ENCODE assay signal across 25 mouse cellular contexts in genomic region chr1:75462636-75463035, GRCm38 (mm10). TPM values are rescaled to one million over a fixed set of nuclear protein-coding genes. Genes with fewer than 3 reads are reported as not detected.
DNase-seq lines count a peak whose midpoint lies in the region; ATAC-seq and TF ChIP-seq lines count a peak whose summit lies in the region.
"Had no signal": no experiment of that assay in that cellular context is flagged by ENCODE, and none has a peak within 500 bp of the region (broad histone marks: within the 10 kb centered on the region; RNA-seq: fewer than 3 reads in every experiment).

No protein-coding gene starts in this region.

- H3K36me3 ChIP-seq in midbrain, embryonic 14.5 days (ENCODE audit: control insufficient read depth, insufficient read depth, low read length) = no peaks in the 10 kb centered on the region
- H3K36me3 ChIP-seq in midbrain, embryonic 11.5 days (ENCODE audit: control insufficient read depth, insufficient read depth, low read length) = no peaks in the 10 kb centered on the region
- no peaks in the 10 kb centered on the region for H3K36me3 ChIP-seq in liver, embryonic 16.5 days (ENCODE audit: control insufficient read depth, insufficient read depth)
- H3K36me3 ChIP-seq: embryonic facial prominence, embryonic 12.5 days; forebrain, embryonic 12.5 days; heart, embryonic 12.5 days; kidney, embryonic 15.5 days; limb, embryonic 10.5 days had no signal

- H3K4me2 ChIP-seq in midbrain, embryonic 14.5 days (ENCODE audit: low read length) = no peak overlapping the region
- H3K4me2 ChIP-seq in midbrain, embryonic 11.5 days = no peak overlapping the region
- peak overlapping the region; percentile 37 for H3K4me2 ChIP-seq in liver, embryonic 16.5 days (ENCODE audit: low read depth, low read length)
- H3K4me2 ChIP-seq: embryonic facial prominence, embryonic 12.5 days; forebrain, embryonic 12.5 days; heart, embryonic 12.5 days; kidney, embryonic 15.5 days had no signal

- WGBS in midbrain, embryonic 14.5 days = 0% methylated on average over 1 of the region's 1 CpGs
- WGBS in midbrain, embryonic 11.5 days = 39% methylated on average over 1 of the region's 1 CpGs
- WGBS in liver, embryonic 16.5 days (ENCODE audit: insufficient replicate concordance) = 25% methylated on average over 1 of the region's 1 CpGs

- H3K4me1 ChIP-seq in midbrain, embryonic 14.5 days (ENCODE audit: control insufficient read depth, insufficient read depth, low read length) = peaks cover 29% of the 10 kb centered on the region
- H3K4me1 ChIP-seq in midbrain, embryonic 11.5 days (ENCODE audit: control insufficient read depth, insufficient read depth, low read length) = peaks cover 14% of the 10 kb centered on the region
- peaks cover 36% of the 10 kb centered on the region for H3K4me1 ChIP-seq in liver, embryonic 16.5 days (ENCODE audit: control insufficient read depth, low read depth, low read length)

- ATAC-seq in midbrain, embryonic 14.5 days (ENCODE audit: low FRiP score, low TSS enrichment) = no peak
- no peak for ATAC-seq in midbrain, embryonic 11.5 days (ENCODE audit: low FRiP score)
- peak; percentile 76 for ATAC-seq in liver, embryonic 16.5 days (ENCODE audit: low read depth)
- ATAC-seq: intestine, postnatal 0 days; lung, postnatal 0 days had no signal

- H3K9me3 ChIP-seq in midbrain, embryonic 14.5 days (ENCODE audit: control insufficient read depth, low read length) = no peaks in the 10 kb centered on the region
- no peaks in the 10 kb centered on the region for H3K9me3 ChIP-seq in midbrain, embryonic 11.5 days (ENCODE audit: control insufficient read depth, low read length)
- H3K9me3 ChIP-seq in liver, embryonic 16.5 days (replicated peaks; ENCODE audit: control insufficient read depth, low read length) = no peaks in the 10 kb centered on the region
- H3K9me3 ChIP-seq: embryonic facial prominence, embryonic 12.5 days; forebrain, embryonic 12.5 days; heart, embryonic 12.5 days; kidney, embryonic 15.5 days; limb, embryonic 10.5 days had no signal

- H3K27ac ChIP-seq in midbrain, embryonic 14.5 days (replicated peaks; ENCODE audit: low read depth, low read length) = 0 out of 2 replicates have a peak overlapping the region, but pooled peaks have one; percentile 79
- no peak overlapping the region for H3K27ac ChIP-seq in midbrain, embryonic 11.5 days (ENCODE audit: low read depth, low read length)
- peak overlapping the region; percentile 62 for H3K27ac ChIP-seq in liver, embryonic 16.5 days (ENCODE audit: low read length)
- H3K27ac ChIP-seq in gastrocnemius, adult 2 months = no peak overlapping the region
- H3K27ac ChIP-seq: embryonic facial prominence, embryonic 12.5 days; forebrain, embryonic 12.5 days; kidney, embryonic 15.5 days; left cerebral cortex, adult 2 months; limb, embryonic 10.5 days had no signal

- DNase-seq in midbrain, embryonic 14.5 days = no peak
- no peak for DNase-seq in midbrain, embryonic 11.5 days (ENCODE audit: low spot score, missing footprints)
- peak; percentile 66 for DNase-seq in liver
- DNase-seq in gastrocnemius, adult 2 months = no peak
- DNase-seq in layer of hippocampus, adult 9-10 months (ENCODE audit: low spot score) = no peak
- DNase-seq in adrenal gland, postnatal 36 days = no peak
- DNase-seq: adrenal gland, postnatal 14 days; cerebellum, adult 9-11 months; heart, postnatal 10 days; kidney, postnatal 4 days; layer of hippocampus, adult 9-11 months; right cerebral cortex, postnatal 14 days had no signal

- H3K9ac ChIP-seq in midbrain, embryonic 14.5 days (replicated peaks; ENCODE audit: low read length) = no peak overlapping the region
- no peak overlapping the region for H3K9ac ChIP-seq in midbrain, embryonic 11.5 days (ENCODE audit: low read length)
- no peak overlapping the region; the same call in 1 of the 2 replicates for H3K9ac ChIP-seq in liver, embryonic 16.5 days (ENCODE audit: low read depth, low read length)
- H3K9ac ChIP-seq: embryonic facial prominence, embryonic 12.5 days; forebrain, embryonic 12.5 days; heart, embryonic 12.5 days; kidney, embryonic 15.5 days had no signal

- no peak overlapping the region for H3K4me3 ChIP-seq in midbrain, embryonic 14.5 days (replicated peaks; ENCODE audit: low read depth, low read length)
- no peak overlapping the region for H3K4me3 ChIP-seq in midbrain, embryonic 11.5 days (ENCODE audit: low read depth, low read length)
- H3K4me3 ChIP-seq in liver, embryonic 16.5 days (ENCODE audit: low read depth, low read length) = no peak overlapping the region
- no peak overlapping the region for H3K4me3 ChIP-seq in gastrocnemius, adult 2 months
- H3K4me3 ChIP-seq: embryonic facial prominence, embryonic 12.5 days; erythroblast, embryonic 14.5 days; forebrain, embryonic 12.5 days; heart, embryonic 12.5 days; kidney, embryonic 15.5 days; left cerebral cortex, adult 2 months; limb, embryonic 10.5 days had no signal

- intact Hi-C loops in gastrocnemius, adult 2 months (cut with DNase I) = no loop called here

- no peak for TF ChIP-seq CTCF in gastrocnemius, adult 2 months (IDR thresholded peaks at IDR 0.05)

- H3K27me3 ChIP-seq in midbrain, embryonic 14.5 days (ENCODE audit: control insufficient read depth, insufficient read depth, low read length) = no peaks in the 10 kb centered on the region; the same call in 1 of the 2 replicates
- peaks cover 3% of the 10 kb centered on the region; the same call in 1 of the 2 replicates for H3K27me3 ChIP-seq in midbrain, embryonic 11.5 days (ENCODE audit: control insufficient read depth, insufficient read depth, low read length)
- peaks cover 41% of the 10 kb centered on the region for H3K27me3 ChIP-seq in liver, embryonic 16.5 days (ENCODE audit: control insufficient read depth, insufficient read depth, low read depth, low read length)

RNA-seq across cellular contexts. Expression of gene Asic4, which starts 12.4 kb away (rescaled TPM):
- 16.6 and 34.3 TPM in 2 replicates for polyA plus RNA-seq in midbrain, embryonic 14.5 days (2014; fragmentation: Nextera tagmentation; extraction: Ambion mirVana)
- polyA plus RNA-seq in midbrain, embryonic 11.5 days (2014; fragmentation: Nextera tagmentation; extraction: Ambion mirVana) = 4.6 and 5.9 TPM in 2 replicates
- 0.06 TPM in 1 of 2 replicates, not detected in the other for polyA plus RNA-seq in liver, embryonic 16.5 days (2015; fragmentation: Nextera tagmentation; extraction: Ambion mirVana)
- not detected for total RNA-seq in gastrocnemius, adult 2 months (2021)
- 1 to 10 TPM; 3.1 to 4.8 TPM for total RNA-seq in adrenal gland, postnatal 36 days (2021)
- total RNA-seq: gastrocnemius, adult 18-20 months; granulocyte monocyte progenitor cell, adult 5-6 weeks; heart, postnatal 10 days; liver, adult 2 months had no signal
- polyA plus RNA-seq: erythroblast, embryonic 14.5 days; liver, adult 2 months; lung, postnatal 0 days had no signal

RNA-seq across cellular contexts. Expression of gene Chpf, which starts 16.5 kb away (rescaled TPM):
- 39.7 and 44.2 TPM in 2 replicates for polyA plus RNA-seq in midbrain, embryonic 14.5 days (2014; fragmentation: Nextera tagmentation; extraction: Ambion mirVana)
- 15.2 and 20.8 TPM in 2 replicates for polyA plus RNA-seq in midbrain, embryonic 11.5 days (2014; fragmentation: Nextera tagmentation; extraction: Ambion mirVana)
- 2.6 and 3.1 TPM in 2 replicates for polyA plus RNA-seq in liver, embryonic 16.5 days (2015; fragmentation: Nextera tagmentation; extraction: Ambion mirVana)
- 1 to 10 TPM; 3.0 to 6.2 TPM for total RNA-seq in gastrocnemius, adult 2 months (2021)
- 10 to 100 TPM; 55.3 to 63.1 TPM for total RNA-seq in adrenal gland, postnatal 36 days (2021)

RNA-seq across cellular contexts. Expression of gene Tmem198, which starts 16.7 kb away (rescaled TPM):
- polyA plus RNA-seq in midbrain, embryonic 14.5 days (2014; fragmentation: Nextera tagmentation; extraction: Ambion mirVana) = 42.9 and 55.9 TPM in 2 replicates
- polyA plus RNA-seq in midbrain, embryonic 11.5 days (2014; fragmentation: Nextera tagmentation; extraction: Ambion mirVana) = 11.6 and 13.0 TPM in 2 replicates
- 0.06 and 0.07 TPM in 2 replicates for polyA plus RNA-seq in liver, embryonic 16.5 days (2015; fragmentation: Nextera tagmentation; extraction: Ambion mirVana)
- not detected for total RNA-seq in gastrocnemius, adult 2 months (2021)
- total RNA-seq in adrenal gland, postnatal 36 days (2021) = 1 to 10 TPM; 2.6 to 4.1 TPM
- total RNA-seq: granulocyte monocyte progenitor cell, adult 5-6 weeks had no signal

RNA-seq across cellular contexts. Expression of gene Gmppa, which starts 26.9 kb away (rescaled TPM):
- polyA plus RNA-seq in midbrain, embryonic 14.5 days (2014; fragmentation: Nextera tagmentation; extraction: Ambion mirVana) = 75.7 and 75.9 TPM in 2 replicates
- polyA plus RNA-seq in midbrain, embryonic 11.5 days (2014; fragmentation: Nextera tagmentation; extraction: Ambion mirVana) = 56.1 and 56.4 TPM in 2 replicates
- polyA plus RNA-seq in liver, embryonic 16.5 days (2015; fragmentation: Nextera tagmentation; extraction: Ambion mirVana) = 32.5 and 35.7 TPM in 2 replicates
- total RNA-seq in gastrocnemius, adult 2 months (2021) = 10 to 100 TPM; 41.1 to 42.7 TPM
- 10 to 100 TPM; 58.7 to 72.1 TPM for total RNA-seq in adrenal gland, postnatal 36 days (2021)

RNA-seq across cellular contexts. Expression of gene Obsl1, which starts 43.6 kb away (rescaled TPM):
- polyA plus RNA-seq in midbrain, embryonic 14.5 days (2014; fragmentation: Nextera tagmentation; extraction: Ambion mirVana) = 22.0 and 24.1 TPM in 2 replicates
- 31.0 and 33.2 TPM in 2 replicates for polyA plus RNA-seq in midbrain, embryonic 11.5 days (2014; fragmentation: Nextera tagmentation; extraction: Ambion mirVana)
- polyA plus RNA-seq in liver, embryonic 16.5 days (2015; fragmentation: Nextera tagmentation; extraction: Ambion mirVana) = 4.0 and 6.3 TPM in 2 replicates
- total RNA-seq in gastrocnemius, adult 2 months (2021) = 10 to 100 TPM; 28.4 to 41.4 TPM
- total RNA-seq in adrenal gland, postnatal 36 days (2021) = 10 to 100 TPM; 59.8 to 67.4 TPM
- total RNA-seq: granulocyte monocyte progenitor cell, adult 5-6 weeks had no signal

Comparison
In these comparisons a context has a peak if more than half of its experiments do, and no peak if none do; other contexts are left out.
1. H3K27ac ChIP-seq: peak in midbrain, embryonic 14.5 days (single experiment) and liver, embryonic 16.5 days (single experiment); none in midbrain, embryonic 11.5 days (single experiment) and gastrocnemius, adult 2 months (single experiment).
2. RNA of gene Tmem198, which starts 16.7 kb away (polyA plus RNA-seq): 42.9 to 55.9 TPM in midbrain, embryonic 14.5 days and 11.6 to 13.0 TPM in midbrain, embryonic 11.5 days; 0.06 to 0.07 TPM in liver, embryonic 16.5 days; every median in the first group is over 10 times any median in the second.